Mouse (Mus musculus): ENCODE data around the gene Zbtb41.

Zbtb41 gene

DNA sequence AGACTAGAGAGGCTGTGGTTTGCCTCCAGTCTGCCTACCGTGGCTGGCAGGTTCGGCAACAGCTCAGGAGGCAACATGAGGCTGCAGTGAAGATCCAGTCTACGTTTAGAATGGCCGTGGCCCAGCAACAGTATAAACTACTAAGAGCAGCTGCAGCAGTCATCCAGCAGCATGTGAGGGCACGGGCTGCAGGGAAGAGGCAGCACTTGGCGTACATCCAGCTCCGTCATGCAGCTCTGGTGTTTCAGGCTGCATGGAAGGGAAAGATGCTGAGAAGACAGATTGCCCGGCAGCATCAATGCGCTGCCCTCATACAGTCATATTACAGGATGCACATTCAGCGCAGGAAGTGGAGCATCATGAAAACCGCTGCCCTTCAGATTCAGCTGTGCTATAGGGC, 56.8 kb downstream of the Zbtb41 start:
- DNase-seq (ENCODE audit: inconsistent ontology term): no peak

DNA sequence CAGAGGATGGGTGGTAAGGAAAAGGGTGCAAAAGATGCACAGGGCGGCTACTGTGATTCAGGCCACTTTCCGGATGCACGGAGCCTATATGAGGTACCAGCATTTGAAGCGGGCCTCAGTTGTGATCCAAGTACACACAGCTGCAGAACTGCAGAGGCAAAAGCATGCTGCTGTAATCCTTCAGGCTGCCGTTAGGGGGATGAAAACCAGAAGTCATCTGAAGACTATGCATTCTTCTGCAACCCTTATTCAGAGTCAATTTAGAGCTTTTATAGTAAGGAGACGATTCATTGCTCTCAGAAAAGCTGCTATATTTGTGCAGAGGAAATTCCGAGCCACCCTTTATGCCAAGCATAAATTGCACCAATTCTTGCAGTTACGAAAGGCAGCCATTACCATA, 58.2 kb downstream of the Zbtb41 start:
- DNase-seq (ENCODE audit: inconsistent ontology term): no peak

DNA sequence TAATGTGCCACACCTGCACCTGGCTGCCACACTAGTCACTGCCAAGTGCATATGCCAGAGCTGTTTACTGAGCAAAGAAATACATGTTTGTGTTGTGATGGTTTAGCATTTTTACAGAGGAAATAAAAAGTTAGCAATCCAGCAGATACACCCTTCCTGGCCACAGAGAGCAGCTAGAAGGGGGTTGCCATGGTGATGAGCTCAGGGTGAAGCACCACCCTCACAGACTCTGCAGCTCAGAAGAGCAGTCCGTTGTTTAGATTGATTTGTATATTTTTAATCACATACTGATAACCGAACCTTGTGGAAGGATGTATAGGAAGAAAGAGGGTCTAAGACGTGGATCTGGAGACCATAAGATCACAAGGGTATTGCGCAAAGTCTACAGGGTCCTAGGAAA, 59.1 kb downstream of the Zbtb41 start:
- DNase-seq (ENCODE audit: inconsistent ontology term): no peak

DNA sequence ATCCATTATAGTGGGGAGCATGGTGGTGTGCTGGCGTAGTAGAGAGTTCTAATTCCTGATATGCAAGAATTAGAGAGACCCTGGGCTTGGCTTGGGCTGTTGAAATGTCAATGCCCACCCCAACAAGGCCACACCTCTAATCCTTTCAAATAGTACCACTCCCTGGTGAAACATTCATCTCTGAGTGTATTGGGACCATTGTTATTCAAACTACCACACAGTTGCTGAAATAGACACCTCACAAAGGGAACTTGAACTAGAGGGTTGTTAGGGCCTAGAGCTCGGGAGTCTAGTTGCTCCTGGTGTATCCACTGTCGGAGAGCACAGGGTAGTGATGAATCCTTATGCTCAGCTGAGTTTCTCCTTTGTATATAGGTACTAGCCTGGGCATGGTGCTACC, 72.5 kb downstream of the Zbtb41 start:
- DNase-seq (ENCODE audit: inconsistent ontology term): no peak

DNA sequence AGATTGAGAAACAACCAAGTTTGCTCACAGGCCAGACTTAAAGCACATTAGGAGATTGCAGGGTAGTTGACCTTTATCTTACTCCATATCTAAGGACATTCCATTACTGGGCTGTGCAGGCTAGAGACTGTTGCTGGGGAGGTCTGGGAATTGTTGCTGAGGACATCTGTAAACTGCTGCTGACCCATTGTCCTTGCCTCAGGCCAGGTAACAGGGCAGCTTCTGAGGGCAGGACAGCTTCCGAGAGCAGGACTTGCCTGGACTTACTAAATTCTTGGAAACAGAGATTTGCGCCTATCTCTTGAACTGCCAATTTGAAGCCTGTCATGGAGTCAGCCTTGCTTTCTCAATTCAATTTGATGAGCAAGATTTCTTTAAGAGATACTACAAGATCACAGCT, 73.3 kb downstream of the Zbtb41 start:
- DNase-seq (ENCODE audit: inconsistent ontology term): no peak

DNA sequence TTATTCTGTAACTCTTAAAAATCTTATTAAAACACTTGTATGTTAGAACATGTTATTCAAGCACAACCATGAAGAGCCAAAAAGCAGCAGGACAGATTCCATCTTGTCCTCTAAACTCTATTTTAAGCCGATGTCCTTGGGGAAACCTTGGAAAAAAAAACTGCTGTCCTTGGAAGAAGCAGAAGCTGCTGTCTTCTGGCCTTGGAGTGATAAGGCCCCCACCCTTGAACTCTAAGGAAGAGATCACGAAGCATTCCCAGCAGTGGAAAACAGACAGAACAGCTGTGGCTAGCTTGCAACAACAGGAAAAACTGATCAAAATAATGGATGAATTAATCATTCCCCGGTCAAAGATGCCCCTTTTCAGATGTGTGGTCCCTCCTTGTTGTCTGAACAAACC, 74.1 kb downstream of the Zbtb41 start:
- no peak for DNase-seq (ENCODE audit: inconsistent ontology term)

DNA sequence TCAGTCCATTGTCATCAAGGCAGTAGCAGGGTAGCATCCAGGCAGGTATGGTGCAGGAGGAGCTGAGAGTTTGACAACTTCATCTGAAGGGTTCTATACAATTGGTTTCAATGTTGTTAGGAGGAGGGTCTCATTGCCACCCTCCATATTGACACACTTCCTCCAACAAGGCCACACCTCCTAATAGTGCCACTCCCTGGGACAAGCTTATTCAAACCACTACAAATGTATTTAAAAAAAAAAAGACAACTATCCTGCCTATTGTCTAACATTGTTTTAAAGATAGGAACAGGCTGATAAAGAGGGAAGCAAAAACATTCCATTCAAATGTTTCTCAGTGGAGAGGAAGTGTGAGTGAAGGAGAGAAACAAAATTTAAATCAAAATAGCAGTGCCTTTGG, 77.7 kb downstream of the Zbtb41 start:
- no peak for DNase-seq (ENCODE audit: inconsistent ontology term)

DNA sequence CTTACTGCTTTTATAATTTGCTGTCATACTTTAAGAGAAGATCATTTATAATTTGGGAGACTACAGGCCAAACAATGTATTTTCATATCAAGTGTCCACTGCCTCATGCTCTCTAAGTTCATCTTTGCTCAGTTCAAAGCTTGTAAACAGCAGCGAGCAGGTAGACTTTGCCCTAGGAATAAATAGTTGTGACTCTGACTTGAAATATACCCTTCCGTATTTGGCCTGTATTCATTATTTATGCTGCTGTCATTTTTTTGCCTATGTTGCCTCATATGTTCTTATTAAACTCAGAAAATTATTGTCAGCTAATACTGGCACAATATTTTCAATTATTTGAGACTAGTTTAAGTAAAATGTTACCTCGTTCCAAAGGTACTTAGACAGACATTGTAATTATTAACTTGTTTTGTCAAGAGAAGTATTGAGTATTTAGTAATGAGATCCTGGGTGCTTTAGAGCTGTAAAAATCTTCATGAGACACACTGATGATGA, 79.2 kb downstream of the Zbtb41 start, which contains the start of gene F13b:
Gene F13b (plus strand): TSS at position 445 of the 495 bp plus-strand sequence.
- DNase-seq (ENCODE audit: inconsistent ontology term): no peak

All from Muller cell, postnatal 12 days (primary cell).